Mouse (Mus musculus) left cerebral cortex, postnatal 14 days (tissue): ENCODE results near the gene Ddi2. TPM values are rescaled to one million over a fixed set of nuclear protein-coding genes. Genes with fewer than 3 reads are reported as not detected.
"Not testable (repeated sequence)": the region's sequence is repeated elsewhere in the genome, so short reads cannot be mapped to it uniquely, and the experiment has no call there.

Experiments
- DNase-seq, 2 experiments: peaks; one replicate each; pipeline ENCODE4 v3.0.0; 2021 to 2022; ENCODE audit warnings: low spot score in 2 of 2, mixed read lengths in 1 of 2
- intact Hi-C: fragments of 180-260 bp; cut with DNase I; formaldehyde crosslinking; loops from one replicate; pipeline ENCODE4 v1.15.1; 2025
- long read RNA-seq, 2 experiments: library from polyadenylated mRNA; stranded (forward); transcript quantifications; one replicate each; pipeline ENCODE4 v2.0.0; 2021
- total RNA-seq, 2 experiments: library from RNA; stranded (reverse); gene quantifications; 2 replicates each; pipeline ENCODE4 v1.2.3; 2021

Gene Ddi2
- 10 to 100 TPM; 32.5 to 33.6 TPM for total RNA-seq
- long read RNA-seq, experiment 1, full-length matches to known transcripts = 8 of 16 reads
- long read RNA-seq, experiment 1, partial matches to known transcripts = 3 of 16 reads
- long read RNA-seq, experiment 1, other reads (novel, unspliced or antisense) = 5 of 16 reads
- long read RNA-seq, experiment 2, full-length matches to known transcripts = 11 of 22 reads
- long read RNA-seq, experiment 2, partial matches to known transcripts = 0 of 22 reads
- long read RNA-seq, experiment 2, other reads (novel, unspliced or antisense) = 11 of 22 reads

DNA sequence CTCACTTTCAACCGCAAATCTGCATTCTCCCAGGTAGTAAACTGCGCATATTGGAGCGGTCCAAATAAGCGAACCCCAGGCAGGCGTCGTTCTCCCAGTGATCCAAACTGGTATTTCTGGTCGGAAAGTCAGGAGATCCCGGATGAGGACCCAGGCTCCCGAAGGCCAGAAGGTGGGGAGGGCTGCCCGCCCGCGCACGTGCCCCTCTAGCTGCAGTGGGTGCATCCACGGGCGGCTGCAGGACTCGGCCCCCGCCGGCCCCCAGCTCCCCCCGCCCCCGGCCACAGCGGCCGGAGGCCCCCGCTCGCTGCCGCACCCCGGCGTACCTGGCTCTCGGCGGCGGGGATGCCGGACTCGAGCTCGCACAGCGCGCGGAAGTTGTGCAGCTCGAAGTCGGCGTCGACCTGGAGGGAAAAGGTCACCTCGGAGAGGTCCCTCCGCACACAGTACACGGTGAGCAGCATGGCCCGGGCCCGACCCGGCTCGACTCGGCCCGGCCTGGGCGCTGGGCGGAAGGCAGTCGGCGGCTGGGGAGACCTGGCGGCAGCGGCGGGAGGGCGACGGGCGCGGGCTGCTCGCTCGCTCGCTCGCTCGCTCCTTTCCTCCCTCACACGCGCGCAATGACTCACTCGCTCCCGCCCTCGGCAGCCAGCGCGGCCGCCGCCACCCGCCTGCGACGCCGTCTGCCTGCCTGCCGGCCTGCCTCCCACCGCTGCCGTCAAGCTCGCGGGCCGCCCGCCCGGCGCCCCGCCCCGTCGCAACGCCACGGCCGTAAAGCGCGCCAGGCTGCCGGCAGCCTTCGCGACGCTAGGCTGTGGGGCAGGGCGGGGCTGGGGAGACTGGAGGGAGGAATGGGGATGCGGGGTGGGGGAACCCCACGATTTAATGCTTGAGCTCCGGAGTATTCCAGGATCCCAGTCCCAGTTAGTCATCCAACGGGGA lies at the start of gene Ddi2:
Gene Ddi2 (minus strand): TSS at position 689 of the 942 bp plus-strand sequence.
- intact Hi-C loops = loop anchor here (2.0 to 5.0 kb wide), 2 partner anchors 44 to 68 kb away; partner anchors contain the start of gene Dnajc16
- peak; percentile 92 to 94 for DNase-seq

DNA sequence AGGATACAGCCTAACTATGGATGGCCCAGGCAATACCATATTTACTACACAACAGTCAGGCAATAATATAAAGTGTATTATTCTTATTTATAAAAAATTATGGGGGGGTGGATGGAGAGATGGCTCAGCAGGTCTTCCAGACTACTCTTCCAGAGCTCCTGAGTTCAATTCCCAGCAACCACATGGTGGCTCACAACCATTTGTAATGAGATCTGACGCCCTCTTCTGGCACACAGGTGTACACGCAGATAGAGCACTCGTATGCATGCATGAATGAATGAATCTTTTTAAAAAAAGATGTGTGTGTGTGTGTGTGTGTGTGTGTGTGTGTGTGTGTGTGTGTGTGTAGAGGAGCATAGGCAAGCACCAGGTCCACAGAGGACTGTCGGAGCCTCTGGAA lies 49.8 kb upstream of the Ddi2 start:
- DNase-seq, intact Hi-C loops: not testable (repeated sequence)

DNA sequence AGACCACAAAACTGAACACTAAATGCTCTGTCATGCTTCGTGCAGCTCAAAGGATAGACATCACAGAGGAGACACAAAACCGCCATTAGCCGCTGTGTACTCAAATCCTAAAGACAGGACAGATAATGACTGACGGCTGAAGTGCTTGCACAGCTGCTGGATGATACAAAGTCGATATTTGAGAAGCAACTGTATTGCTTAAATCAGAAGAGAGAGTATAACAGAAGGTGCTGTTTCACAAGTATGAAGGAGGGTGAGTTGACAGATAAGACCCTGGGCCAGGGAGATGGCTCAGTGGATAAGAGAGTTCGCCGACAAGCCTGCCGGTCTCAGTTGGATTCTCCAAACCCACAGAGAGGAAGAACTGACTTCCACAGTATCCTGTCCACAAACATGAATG lies 48.6 kb upstream of the Ddi2 start:
- intact Hi-C loops = no loop called here
- no peak for DNase-seq

DNA sequence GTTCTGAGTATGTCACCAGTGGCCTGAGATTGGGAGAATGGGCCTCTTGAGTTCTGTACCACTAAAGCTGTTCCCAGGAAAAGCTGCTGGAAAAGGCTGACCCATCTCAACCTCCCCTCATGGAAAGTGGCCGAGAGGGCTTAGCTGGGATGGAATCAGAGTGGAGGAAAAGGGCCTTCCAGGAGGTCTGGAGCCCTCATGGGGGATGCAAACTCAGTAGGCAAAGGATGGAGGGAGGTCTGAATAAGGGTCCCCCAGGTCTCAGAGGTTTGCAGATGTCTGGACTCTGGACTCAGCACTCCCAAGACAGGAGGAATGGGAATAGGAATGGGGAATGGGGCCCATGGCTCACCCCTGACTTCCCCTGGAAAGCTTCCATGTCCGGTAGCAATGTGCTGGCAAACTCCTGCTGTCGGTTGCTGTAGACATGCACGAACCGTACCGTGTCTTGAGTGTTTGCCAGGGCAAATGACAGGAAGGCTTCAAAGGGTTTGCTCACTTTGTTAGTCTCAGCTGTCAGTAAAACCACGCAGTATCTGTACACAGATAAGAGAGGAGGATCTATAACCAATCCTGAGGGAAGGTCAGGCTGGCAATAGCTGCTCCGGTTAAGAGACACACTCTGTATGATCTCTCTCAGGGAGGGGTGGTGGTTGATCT lies 46.4 kb upstream of the Ddi2 start:
- intact Hi-C loops = loop anchor here (5.0 kb wide), 1 partner anchor 47 kb away; the partner anchor contains the start of gene Ddi2
- DNase-seq = no peak

DNA sequence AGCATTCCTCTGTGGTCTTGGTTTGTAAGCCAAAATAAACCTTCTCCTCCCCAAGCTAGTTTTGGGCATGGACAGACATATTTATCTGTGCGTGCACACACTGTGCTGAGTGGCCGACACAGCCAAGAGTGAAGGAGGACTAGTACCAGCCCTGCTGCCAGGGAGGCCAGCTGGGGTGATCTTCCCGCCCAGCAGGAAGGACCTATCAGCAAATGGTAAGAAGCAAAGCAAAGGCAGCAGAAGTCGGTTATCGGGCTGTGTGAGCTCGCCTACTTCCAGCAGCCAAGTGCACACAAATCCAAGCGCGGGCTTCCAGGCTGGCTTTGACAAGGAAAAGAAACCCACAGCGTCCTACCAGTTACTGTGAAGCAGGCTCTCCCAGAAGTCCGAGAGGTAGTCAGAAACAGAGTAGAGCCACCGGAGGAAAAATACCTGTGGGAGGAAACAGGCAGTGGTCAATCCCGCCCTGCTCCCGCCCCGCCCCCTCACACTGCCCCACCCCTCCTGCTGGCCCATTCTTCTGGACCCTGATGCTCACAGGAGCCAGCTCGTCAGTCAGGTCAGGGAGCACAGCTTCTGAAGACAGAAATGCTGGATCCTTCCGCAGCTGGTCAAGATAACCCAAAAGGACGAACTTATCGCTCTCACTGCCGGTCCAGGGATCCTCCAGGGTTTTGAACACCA lies 44.3 kb upstream of the Ddi2 start:
- DNase-seq = no peak
- intact Hi-C loops = loop anchor here (5.0 kb wide), 1 partner anchor 45 kb away; the partner anchor contains the start of gene Ddi2

DNA sequence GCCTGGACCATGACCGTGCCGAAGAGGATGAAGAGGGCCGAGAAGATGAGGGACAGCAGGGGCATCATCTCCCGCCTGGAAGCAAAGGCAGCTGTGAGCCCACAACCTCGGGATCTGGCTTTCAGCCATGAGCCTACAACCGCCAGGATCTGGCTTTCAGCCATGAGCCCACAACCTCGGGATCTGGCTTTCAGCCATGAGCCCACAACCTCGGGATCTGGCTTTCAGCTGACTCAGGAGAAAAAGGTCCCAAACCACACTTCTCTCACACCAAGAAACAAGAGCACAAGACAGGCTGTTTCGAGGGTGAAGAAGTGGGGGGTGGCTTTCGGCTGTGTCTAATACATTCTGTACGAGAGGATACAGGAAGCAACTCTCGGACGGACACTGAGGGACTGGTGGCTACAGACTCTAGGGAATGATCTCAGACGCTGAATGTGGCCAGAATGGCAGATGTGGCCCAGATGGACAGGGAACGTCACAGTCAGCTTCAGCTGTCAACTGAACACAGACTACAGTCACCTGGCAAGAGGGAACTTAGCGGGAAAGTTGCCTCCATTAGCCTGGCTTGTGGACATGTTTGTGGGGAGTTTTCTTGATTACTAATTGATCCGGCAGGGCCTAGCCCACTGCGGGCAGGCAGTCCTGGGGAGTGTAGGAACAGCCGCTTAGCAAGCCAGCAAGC lies 43.6 kb upstream of the Ddi2 start:
- no peak for DNase-seq

DNA sequence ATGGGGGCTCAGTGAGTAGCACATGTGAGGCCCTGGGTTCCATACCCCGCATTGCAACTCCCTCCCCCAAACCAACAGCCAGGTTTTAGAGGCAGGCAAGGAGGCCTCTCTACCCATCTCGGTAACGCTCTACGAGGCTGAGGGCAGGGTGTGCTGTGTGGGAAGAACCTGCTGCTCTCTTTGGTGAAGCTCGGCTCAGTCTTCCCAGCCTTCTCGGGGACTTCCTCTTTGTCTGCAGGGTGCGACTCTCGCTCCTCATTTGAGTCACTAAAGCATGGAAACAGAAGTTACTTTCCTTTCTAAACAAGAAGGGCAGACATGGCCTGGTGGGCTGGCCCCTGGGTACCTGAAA lies 43.1 kb upstream of the Ddi2 start:
- DNase-seq = no peak
- intact Hi-C loops = loop anchor here (5.0 kb wide), 1 partner anchor 44 kb away; the partner anchor contains the start of gene Ddi2

More for the DNA sequence above, 43.6 kb upstream of the Ddi2 start:
- intact Hi-C loops = loop anchor here (5.0 kb wide), 1 partner anchor 45 kb away; the partner anchor contains the start of gene Ddi2

DNA sequence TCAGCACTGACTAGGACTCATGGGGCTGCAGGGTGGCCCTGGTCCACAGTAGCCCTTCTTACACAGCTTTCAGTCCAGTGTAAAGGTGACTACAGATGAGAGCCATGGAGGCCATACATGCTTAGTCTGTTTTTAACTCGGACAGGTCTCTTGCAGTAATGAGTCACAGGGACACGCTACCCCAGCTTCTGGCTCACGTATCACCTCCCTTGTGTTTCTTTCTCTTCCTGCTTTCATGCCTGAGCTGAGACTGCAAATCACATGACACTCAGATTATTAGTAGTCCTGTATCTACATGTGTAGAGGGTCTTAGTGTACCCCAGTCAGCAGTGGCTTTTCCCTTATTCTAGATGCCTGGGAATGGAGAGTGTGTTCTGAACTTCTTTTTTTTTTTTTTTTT lies 41.8 kb upstream of the Ddi2 start:
- no peak for DNase-seq
- intact Hi-C loops = loop anchor here (5.0 kb wide), 1 partner anchor 43 kb away; the partner anchor contains the start of gene Ddi2

DNA sequence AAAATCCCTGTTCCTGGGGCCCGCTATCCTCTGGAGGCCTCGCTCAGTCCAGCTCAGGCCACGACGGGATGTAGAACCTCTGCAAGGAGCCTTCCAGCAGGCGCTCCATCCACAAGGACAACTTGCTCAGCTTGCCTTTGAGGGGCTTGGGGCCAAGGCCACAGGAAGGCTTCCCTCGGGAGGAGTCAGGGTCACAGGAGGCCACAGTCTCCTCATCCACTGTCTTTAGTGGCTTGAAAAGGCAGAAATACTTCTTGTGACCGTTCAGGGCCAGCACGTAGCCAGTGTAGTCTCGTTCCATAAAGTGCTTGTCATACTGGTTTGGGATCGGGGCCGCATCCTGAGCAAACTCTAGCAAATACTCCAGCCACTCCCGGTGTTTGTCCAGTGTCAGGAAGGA lies 40.3 kb upstream of the Ddi2 start:
- intact Hi-C loops = no loop called here
- no peak for DNase-seq

DNA sequence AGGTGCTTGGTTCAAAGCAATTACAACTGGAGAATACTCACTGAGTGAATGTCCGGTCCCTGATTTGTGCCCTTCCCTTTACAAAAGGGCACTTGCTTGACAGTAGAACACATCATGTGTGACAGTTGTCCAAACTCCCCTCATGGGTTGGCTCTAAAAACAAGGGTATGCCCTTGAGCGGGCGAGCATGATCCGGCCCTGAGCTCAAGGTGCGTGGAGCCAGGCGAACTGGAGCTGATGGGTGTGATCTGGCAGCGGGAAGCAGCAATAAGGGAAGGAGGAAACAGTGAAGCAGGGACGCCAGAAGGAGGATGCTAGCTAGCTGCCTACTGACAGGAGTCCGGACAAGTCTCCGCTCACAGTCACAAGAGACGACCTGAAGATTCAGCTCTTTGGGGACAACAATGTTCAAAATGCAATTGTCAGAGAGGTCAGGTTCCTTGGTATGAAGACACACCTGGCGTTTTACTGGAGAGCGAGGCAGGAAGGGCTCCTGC lies 38.9 kb upstream of the Ddi2 start:
- intact Hi-C loops = no loop called here
- no peak for DNase-seq

DNA sequence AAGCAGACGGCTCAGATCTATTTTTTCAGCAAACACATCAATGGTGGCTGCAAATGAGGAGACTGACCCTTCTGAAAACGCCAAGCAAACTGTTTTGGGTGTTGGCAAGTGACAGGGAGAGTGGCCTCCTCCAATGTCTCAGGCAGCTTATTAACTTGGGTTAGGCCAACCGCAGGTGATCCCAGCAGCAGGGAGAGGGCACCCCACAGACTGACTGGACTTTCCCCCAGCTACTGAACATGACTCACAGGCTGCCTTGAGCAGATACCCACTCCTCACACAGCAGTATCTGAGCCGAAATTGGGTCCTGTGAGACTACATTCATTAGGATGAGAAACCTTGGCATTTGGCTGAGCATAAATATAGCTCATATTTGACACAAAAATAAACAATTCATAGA lies 37.7 kb upstream of the Ddi2 start:
- DNase-seq = no peak
- intact Hi-C loops = no loop called here

DNA sequence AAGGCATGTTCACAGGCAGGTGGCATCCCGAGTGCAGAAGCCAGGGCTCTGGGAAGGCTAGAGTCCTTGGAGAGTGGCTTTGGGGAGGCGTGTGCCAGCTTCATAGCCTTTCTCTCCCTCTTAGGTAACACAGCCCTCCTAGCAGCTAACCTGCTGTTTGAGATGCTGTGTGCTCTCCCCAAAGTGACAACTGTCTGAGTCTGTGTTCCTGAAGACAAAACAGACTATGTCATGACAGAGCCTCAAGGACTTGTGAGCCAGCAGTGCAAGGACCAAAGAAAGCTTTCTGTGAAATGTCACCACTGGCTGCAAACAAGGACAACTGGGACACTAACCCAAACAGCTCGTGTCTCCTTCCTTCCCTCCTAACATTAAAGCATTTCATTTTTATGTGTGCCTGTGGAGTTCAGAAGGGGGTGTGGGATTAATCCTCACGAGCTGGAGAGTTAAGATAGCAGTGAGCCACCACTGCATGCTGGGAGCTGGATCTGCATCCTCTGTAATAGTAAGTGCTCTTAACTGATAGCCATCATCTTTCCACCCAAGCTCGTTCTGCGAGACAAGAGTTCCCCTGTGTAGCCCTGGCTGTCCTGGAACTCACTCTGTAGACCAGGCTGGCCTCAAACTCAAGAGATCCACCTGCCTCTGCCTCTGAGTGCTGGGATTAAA lies 35.8 kb upstream of the Ddi2 start:
- no peak for DNase-seq
- intact Hi-C loops = no loop called here

DNA sequence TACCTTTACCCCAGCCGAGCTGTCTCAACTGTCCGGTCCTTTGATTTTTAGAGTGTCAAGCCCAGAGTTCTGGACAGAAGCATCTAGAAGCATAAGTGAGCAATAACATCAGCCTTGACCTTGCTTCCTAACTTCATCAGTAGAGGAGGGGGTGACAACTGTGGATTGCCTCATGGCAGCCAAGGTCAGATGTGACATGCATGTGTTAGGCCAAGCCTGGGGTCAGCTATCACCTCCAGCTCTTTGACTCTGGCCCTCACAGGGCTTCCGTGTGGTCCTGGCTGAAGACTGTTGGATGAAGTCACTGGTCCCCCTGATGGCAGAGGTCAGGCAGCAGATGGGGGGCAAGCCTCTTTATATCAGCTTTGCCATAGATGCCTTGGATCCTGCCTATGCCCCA lies 33.9 kb upstream of the Ddi2 start:
- intact Hi-C loops = no loop called here
- DNase-seq = no peak

DNA sequence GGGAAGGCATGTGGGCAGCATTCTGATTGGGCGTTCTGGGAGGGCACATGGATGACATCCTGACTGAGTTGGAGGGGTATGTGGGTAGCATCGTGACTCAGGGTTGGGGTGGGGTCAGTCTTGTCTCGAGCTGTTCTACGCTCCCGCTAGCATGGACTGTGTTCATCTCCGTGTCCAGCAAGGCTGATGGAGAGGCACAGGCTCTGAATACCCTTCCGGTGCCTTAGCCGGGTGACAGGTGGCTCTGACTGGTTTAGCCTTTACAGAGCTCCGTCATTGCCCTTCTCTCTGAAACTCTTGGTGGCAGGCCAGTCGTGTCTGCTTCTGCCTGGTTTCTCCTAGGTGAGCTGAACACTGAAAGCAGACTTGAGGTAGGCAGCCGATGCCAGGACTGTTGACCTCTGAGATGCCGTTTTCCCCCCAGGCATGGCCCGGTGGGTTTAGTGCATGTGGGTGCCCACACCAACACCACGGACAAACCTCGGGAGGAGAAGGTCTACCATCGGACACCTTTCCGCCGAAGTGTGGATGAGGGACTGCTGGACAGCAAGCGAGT lies 32.2 kb upstream of the Ddi2 start:
- DNase-seq = no peak
- intact Hi-C loops = no loop called here

DNA sequence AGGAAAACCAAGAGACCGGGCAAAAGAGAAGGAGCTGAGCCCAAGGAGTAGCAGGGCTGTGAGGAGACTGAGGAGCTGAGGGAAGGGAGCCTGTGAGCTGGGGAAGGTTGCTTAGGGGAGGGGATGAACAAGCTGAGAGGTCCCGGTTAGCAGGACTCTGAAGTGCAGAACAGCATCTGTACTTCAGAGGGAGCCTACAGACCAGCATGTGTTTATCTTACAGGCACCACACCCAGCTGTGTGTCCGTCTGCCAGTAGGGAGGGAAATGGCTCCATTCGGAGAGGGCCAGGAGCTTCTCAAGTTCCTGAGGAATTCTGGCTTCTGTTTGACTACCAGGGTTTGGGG lies 28.8 kb upstream of the Ddi2 start:
- intact Hi-C loops = no loop called here

DNA sequence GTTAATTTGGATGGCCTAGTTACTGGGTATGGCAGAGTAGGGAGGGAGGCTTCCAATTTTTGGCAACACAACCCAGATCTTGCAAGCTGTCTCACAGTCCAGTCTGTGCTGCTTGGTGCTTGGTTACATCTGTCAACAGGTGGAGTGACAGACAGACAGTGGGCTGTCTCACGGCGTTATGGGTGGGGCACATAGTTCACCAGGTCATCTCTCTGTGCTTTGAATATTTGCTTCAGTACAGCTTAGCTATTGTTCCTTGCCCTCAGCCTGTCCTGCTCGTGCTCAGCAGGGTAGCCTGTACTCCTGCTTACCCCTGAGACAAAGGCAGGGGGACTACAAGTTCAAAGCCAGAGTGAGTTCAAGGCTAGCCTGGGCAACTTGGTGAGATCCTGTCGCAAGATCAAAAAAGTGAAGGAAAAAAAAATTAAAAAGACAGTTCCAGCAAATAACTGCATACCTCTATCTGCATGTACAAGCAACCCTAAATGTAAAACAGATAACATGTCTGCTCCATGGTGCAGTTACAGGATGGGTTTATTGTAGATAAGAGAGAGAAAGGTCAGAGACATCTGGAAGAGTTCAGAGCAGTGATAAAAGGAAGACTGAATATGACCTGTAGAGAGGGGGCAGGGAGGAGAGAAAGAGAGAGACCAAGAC lies 28.3 kb upstream of the Ddi2 start:
- no peak for DNase-seq
- intact Hi-C loops = no loop called here

More for the DNA sequence above, 28.8 kb upstream of the Ddi2 start:
- no peak for DNase-seq

DNA sequence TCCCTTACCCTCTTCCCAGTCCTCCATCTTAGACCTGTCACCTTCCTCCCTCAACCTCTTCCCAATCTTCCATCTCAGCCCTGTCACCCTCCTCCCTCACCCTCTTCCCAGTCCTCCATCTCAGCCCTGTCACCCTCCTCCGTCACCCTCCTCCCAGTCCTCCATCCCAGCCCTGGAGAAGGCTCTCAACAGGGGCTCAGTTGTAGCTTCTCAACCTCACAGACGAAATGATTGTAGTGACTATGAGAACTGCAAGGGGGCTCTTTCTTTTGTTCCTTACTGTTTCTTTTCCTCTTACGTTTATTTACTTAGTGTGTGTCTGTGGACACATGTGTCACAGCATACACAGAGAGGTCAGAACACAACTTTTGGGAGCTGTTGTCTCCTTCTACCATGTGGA lies 27.6 kb upstream of the Ddi2 start:
- DNase-seq = no peak
- intact Hi-C loops = no loop called here
